Mouse (Mus musculus): ENCODE measurements at regions not wholly inside any gene's neighbourhood (a gene's known extent, or its start where the extent isn't known, plus 50 kb on each side); places are given as distances from the start of the nearest gene placed in this dataset.

DNA sequence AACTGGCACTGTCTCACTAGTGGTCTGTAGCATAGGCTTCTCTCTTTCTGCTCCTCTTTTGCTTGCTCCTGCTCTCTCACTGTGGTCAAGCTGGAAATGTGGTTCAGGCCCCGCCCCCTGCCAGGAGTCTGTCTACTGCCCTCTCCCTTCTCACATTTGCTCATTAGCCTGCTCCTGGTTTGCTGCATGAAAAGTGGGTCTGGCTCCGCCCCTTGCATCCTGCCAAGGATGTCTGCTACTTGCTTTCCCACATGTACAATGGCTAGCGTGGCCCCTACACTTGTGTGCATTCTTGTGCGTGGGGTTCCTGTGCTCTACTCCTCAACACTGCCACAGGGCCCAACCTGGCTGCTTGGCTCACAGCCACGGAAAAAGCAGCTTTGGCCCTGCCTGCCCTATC, 326.7 kb upstream of the Chrm3 start:
- no peaks in the 10 kb centered on the region for H3K27me3 ChIP-seq (ENCODE audit: control insufficient read depth, insufficient read depth, low read length)
- H3K27ac ChIP-seq (ENCODE audit: low read depth, low read length) = no peak overlapping the region
- H3K4me3 ChIP-seq (ENCODE audit: low read depth, low read length) = no peak overlapping the region
- no peak overlapping the region for H3K9ac ChIP-seq (ENCODE audit: low read depth, low read length)
- H3K36me3 ChIP-seq (ENCODE audit: control insufficient read depth, insufficient read depth, low read length) = no peaks in the 10 kb centered on the region
- no peak for DNase-seq (ENCODE audit: low spot score)
- no peaks in the 10 kb centered on the region for H3K4me1 ChIP-seq (replicated peaks; ENCODE audit: control insufficient read depth, insufficient read depth, low read length)
- no peaks in the 10 kb centered on the region for H3K9me3 ChIP-seq (ENCODE audit: control insufficient read depth, low read length)
- H3K4me2 ChIP-seq (replicated peaks; ENCODE audit: low read depth, low read length) = no peak overlapping the region
- 70% methylated on average over 5 of the region's 5 CpGs for WGBS
- no peak for ATAC-seq (ENCODE audit: low FRiP score)

DNA sequence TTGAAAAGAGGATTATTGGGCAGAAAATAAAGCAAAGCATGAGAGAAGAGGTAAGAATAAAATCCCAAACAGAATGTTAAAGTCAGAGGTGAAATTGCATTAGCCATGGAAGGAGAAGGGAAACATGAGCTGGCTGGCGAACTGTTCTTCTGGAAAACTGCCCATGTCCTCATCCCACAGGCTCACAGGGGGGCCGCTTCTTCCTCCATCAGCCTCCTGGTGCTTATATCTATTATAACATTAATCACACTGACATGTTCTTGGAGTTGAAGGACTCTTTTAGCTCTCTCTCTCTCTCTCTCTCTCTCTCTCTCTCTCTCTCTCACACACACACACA, 293.4 kb upstream of the Chrm3 start:
- WGBS = 58% methylated on average over 2 of the region's 2 CpGs
- Histone ChIP-seq H3K9me3 (ENCODE audit: control insufficient read depth, low read length) (no peaks in the 10 kb centered on the region), H3K4me2 (replicated peaks; ENCODE audit: low read depth, low read length) (no peak overlapping the region), H3K27ac (ENCODE audit: low read depth, low read length) (no peak overlapping the region), H3K4me3 (ENCODE audit: low read depth, low read length) (no peak overlapping the region), H3K4me1 (replicated peaks; ENCODE audit: control insufficient read depth, insufficient read depth, low read length) (no peaks in the 10 kb centered on the region), H3K36me3 (ENCODE audit: control insufficient read depth, insufficient read depth, low read length) (no peaks in the 10 kb centered on the region), H3K9ac (ENCODE audit: low read depth, low read length) (no peak overlapping the region), H3K27me3 (ENCODE audit: control insufficient read depth, insufficient read depth, low read length) (no peaks in the 10 kb centered on the region)
- DNase-seq (ENCODE audit: low spot score) (no peak), ATAC-seq (ENCODE audit: low FRiP score) (no peak)

DNA sequence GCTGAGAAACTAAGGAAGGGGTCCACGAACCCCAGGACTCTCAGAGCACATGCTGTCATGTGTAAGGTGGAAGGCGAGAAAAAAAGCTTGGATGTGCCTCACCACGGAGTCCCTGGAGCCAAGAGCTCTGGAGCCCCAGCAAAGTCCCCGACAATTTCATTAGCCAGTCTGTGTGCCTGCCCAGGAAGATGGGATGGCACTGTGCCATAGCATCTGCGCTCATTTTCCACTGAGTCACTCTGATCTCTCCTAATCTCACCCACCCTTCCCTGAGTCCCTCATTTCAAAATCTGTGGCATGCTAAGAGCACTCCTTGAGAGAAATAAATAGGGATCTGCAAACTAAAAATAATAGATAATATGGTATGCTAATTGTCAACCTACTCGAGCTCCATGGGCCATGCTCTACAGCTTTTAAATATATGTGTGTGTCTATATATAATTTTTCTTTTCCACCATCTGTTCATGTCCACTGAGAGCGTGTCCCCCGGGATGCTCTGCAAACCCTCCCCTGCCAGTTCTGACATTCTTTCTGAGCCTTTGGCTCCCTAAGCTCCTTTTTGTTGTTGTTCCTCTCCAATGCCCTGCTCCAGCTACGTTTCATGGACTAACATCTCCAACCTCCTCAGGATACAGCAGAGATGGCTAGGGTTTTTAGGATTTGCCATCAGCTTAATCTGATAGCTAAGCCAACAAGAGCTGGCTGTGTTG, 292.9 kb upstream of the Chrm3 start:
- H3K36me3 ChIP-seq (ENCODE audit: control insufficient read depth, insufficient read depth, low read length) = no peaks in the 10 kb centered on the region
- H3K4me3 ChIP-seq (ENCODE audit: low read depth, low read length) = no peak overlapping the region
- no peak overlapping the region for H3K9ac ChIP-seq (ENCODE audit: low read depth, low read length)
- H3K4me2 ChIP-seq (replicated peaks; ENCODE audit: low read depth, low read length) = no peak overlapping the region
- no peaks in the 10 kb centered on the region for H3K27me3 ChIP-seq (ENCODE audit: control insufficient read depth, insufficient read depth, low read length)
- DNase-seq (ENCODE audit: low spot score) (no peak), ATAC-seq (ENCODE audit: low FRiP score) (no peak)
- H3K4me1 ChIP-seq (replicated peaks; ENCODE audit: control insufficient read depth, insufficient read depth, low read length) = no peaks in the 10 kb centered on the region
- WGBS = 75% methylated on average over 9 of the region's 9 CpGs
- no peaks in the 10 kb centered on the region for H3K9me3 ChIP-seq (ENCODE audit: control insufficient read depth, low read length)
- no peak overlapping the region for H3K27ac ChIP-seq (ENCODE audit: low read depth, low read length)

DNA sequence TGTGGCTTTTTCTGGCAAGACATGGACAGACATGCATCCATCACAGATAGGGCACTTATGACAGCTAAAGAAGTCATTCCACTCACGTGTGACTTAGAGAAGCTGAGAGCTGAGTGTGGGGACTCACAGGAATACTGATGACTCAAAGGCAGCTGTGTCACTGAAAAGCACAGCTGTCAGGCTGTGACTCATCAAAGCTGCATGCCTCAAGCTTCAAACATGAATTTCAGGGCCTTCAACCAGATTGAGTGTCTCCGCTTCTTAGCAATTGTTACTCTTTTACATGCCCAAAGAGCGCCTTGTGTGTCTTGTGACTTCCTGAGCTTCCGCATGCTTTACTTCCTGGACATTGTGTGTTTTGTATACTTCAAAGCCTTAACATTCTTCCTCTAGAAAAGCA, 276.2 kb upstream of the Chrm3 start:
- H3K4me1 ChIP-seq (replicated peaks; ENCODE audit: control insufficient read depth, insufficient read depth, low read length) = no peaks in the 10 kb centered on the region
- H3K27ac ChIP-seq (ENCODE audit: low read depth, low read length) = no peak overlapping the region
- no peaks in the 10 kb centered on the region for H3K9me3 ChIP-seq (ENCODE audit: control insufficient read depth, low read length)
- ATAC-seq (ENCODE audit: low FRiP score) (0 out of 2 replicates have a peak, but pooled peaks have one; percentile 27), DNase-seq (ENCODE audit: low spot score) (no peak)
- H3K4me3 ChIP-seq (ENCODE audit: low read depth, low read length) = no peak overlapping the region
- H3K36me3 ChIP-seq (ENCODE audit: control insufficient read depth, insufficient read depth, low read length) = no peaks in the 10 kb centered on the region
- no peak overlapping the region for H3K4me2 ChIP-seq (replicated peaks; ENCODE audit: low read depth, low read length)
- WGBS = 80% methylated on average over 4 of the region's 4 CpGs
- H3K27me3 ChIP-seq (ENCODE audit: control insufficient read depth, insufficient read depth, low read length) = no peaks in the 10 kb centered on the region
- no peak overlapping the region for H3K9ac ChIP-seq (ENCODE audit: low read depth, low read length)

DNA sequence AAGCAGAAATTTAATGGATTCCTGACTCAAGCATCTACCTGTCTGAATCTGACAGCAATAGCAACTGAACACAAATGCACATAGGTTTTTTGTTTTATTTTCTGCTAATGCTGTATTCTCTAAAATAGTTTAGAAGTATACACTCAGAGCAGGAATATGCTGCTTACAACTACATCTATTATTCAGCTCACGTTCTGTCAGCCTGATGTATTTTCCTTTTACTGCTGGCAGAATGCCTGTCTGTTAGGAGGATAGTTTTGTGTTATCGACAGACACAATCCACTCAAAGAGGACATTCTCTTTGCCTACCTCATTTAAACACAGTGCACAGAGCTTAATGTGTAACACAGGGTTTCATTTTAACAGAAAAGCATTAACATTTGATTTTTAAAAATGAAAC, 269.8 kb upstream of the Chrm3 start:
- Histone ChIP-seq H3K36me3 (ENCODE audit: control insufficient read depth, insufficient read depth, low read length) (no peaks in the 10 kb centered on the region), H3K9ac (ENCODE audit: low read depth, low read length) (no peak overlapping the region), H3K4me2 (replicated peaks; ENCODE audit: low read depth, low read length) (no peak overlapping the region), H3K27me3 (ENCODE audit: control insufficient read depth, insufficient read depth, low read length) (no peaks in the 10 kb centered on the region), H3K9me3 (ENCODE audit: control insufficient read depth, low read length) (no peaks in the 10 kb centered on the region), H3K4me3 (ENCODE audit: low read depth, low read length) (no peak overlapping the region), H3K27ac (ENCODE audit: low read depth, low read length) (no peak overlapping the region), H3K4me1 (replicated peaks; ENCODE audit: control insufficient read depth, insufficient read depth, low read length) (no peaks in the 10 kb centered on the region)
- ATAC-seq (ENCODE audit: low FRiP score) (no peak), DNase-seq (ENCODE audit: low spot score) (no peak)
- 85% methylated on average over 2 of the region's 2 CpGs for WGBS

DNA sequence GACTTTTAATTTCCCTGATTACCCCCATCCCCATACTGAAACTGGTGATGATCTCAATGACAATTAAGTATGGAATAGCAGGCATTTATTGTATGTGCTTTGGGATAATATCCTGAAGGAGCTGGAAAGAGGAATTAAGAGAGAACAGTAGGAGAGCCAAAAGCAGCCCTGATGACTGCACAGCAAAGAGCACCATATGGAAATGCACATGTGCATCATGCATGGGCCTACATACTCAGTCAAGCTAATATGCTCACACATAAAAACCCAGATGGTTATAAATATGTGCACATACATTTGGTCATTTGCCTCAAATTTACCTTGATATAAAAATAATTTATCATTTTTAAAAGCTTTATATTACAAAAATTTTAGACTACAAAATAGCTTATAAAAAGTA, 259.0 kb upstream of the Chrm3 start:
- no peak for DNase-seq (ENCODE audit: low spot score)
- H3K4me3 ChIP-seq (ENCODE audit: low read depth, low read length) = no peak overlapping the region
- ATAC-seq (ENCODE audit: low FRiP score) = no peak
- H3K4me2 ChIP-seq (replicated peaks; ENCODE audit: low read depth, low read length) = no peak overlapping the region
- H3K36me3 ChIP-seq (ENCODE audit: control insufficient read depth, insufficient read depth, low read length) = no peaks in the 10 kb centered on the region
- no peak overlapping the region for H3K9ac ChIP-seq (ENCODE audit: low read depth, low read length)
- no peaks in the 10 kb centered on the region for H3K4me1 ChIP-seq (replicated peaks; ENCODE audit: control insufficient read depth, insufficient read depth, low read length)
- no peaks in the 10 kb centered on the region for H3K9me3 ChIP-seq (ENCODE audit: control insufficient read depth, low read length)
- H3K27me3 ChIP-seq (ENCODE audit: control insufficient read depth, insufficient read depth, low read length) = no peaks in the 10 kb centered on the region
- no peak overlapping the region for H3K27ac ChIP-seq (ENCODE audit: low read depth, low read length)

DNA sequence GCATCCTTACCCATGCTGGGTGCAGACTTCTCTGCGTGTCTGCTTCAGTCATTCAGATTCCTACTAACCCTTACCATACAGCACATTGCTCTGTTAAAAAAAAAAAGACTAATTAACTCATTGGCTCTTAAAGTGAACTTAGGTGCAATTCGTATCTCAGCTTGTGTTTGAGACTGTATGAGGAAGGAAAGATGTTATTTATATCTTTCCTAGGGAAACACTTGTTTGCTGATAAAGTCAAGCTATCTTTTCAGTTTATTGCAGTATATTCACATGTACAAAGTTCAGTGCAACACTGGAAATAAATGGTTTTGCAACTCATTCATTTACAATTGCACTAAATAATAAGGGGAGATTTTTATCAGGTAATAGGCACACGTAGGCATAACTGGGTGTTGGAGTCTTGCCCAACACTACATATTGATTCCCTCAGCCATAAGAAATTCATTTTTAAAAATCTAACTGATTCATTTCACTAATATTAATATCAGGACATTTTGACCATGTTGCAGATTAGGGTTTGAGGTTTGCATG, 257.8 kb upstream of the Chrm3 start:
- Histone ChIP-seq H3K4me1 (replicated peaks; ENCODE audit: control insufficient read depth, insufficient read depth, low read length) (no peaks in the 10 kb centered on the region), H3K4me3 (ENCODE audit: low read depth, low read length) (no peak overlapping the region), H3K4me2 (replicated peaks; ENCODE audit: low read depth, low read length) (no peak overlapping the region), H3K9ac (ENCODE audit: low read depth, low read length) (no peak overlapping the region), H3K27ac (ENCODE audit: low read depth, low read length) (no peak overlapping the region), H3K36me3 (ENCODE audit: control insufficient read depth, insufficient read depth, low read length) (no peaks in the 10 kb centered on the region), H3K27me3 (ENCODE audit: control insufficient read depth, insufficient read depth, low read length) (no peaks in the 10 kb centered on the region), H3K9me3 (ENCODE audit: control insufficient read depth, low read length) (no peaks in the 10 kb centered on the region)
- ATAC-seq (ENCODE audit: low FRiP score) = no peak
- 81% methylated on average over 3 of the region's 3 CpGs for WGBS
- DNase-seq (ENCODE audit: low spot score) = no peak

DNA sequence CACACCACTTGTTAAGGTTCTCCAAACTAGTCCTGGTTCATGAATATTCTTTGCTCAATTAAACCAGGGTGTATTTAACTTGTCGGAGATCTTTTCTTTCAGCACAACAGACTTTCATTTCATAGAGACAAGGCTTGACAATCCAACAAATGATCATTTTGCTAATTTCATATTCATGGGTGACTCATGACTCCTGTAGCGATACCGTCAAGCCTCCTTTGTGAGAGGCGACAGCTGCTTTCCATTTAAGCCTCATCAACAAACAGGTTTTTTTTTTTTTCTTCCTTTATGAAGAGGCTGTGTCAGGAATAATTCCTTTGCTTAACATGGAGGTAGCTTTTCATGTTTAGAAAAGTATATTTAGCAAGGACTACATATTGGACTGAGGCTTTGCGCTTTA, 214.3 kb upstream of the Chrm3 start:
- no peak overlapping the region for H3K4me3 ChIP-seq (ENCODE audit: low read depth, low read length)
- no peak overlapping the region for H3K27ac ChIP-seq (ENCODE audit: low read depth, low read length)
- H3K27me3 ChIP-seq (ENCODE audit: control insufficient read depth, insufficient read depth, low read length) = no peaks in the 10 kb centered on the region
- 73% methylated on average over 5 of the region's 5 CpGs for WGBS
- no peaks in the 10 kb centered on the region for H3K36me3 ChIP-seq (ENCODE audit: control insufficient read depth, insufficient read depth, low read length)
- no peaks in the 10 kb centered on the region for H3K9me3 ChIP-seq (ENCODE audit: control insufficient read depth, low read length)
- DNase-seq (ENCODE audit: low spot score) = no peak
- H3K4me1 ChIP-seq (replicated peaks; ENCODE audit: control insufficient read depth, insufficient read depth, low read length) = no peaks in the 10 kb centered on the region
- no peak overlapping the region for H3K4me2 ChIP-seq (replicated peaks; ENCODE audit: low read depth, low read length)
- no peak overlapping the region for H3K9ac ChIP-seq (ENCODE audit: low read depth, low read length)
- ATAC-seq (ENCODE audit: low FRiP score) = no peak

DNA sequence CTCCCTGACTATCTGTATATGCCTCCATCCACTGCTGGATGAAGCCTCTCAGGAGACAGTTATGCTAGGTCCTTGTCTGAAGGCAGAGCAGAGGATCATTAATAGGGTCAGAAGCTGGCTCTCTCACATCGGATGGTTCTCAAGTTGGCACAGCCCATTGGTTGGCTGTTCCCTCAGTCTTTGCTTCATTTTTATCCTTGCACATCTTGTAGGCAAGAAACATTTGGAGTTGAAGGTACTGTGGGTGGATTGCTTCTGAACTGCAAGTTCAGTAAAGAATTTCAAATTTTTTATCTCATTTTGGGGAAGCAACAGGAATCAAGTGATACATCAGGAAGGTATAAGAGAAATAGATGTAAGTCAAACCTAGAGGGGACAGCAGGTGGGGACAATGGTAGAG, 206.2 kb upstream of the Chrm3 start:
- 95% methylated on average over 1 of the region's 1 CpGs for WGBS
- DNase-seq (ENCODE audit: low spot score) (no peak), ATAC-seq (ENCODE audit: low FRiP score) (no peak)
- Histone ChIP-seq H3K4me1 (replicated peaks; ENCODE audit: control insufficient read depth, insufficient read depth, low read length) (no peaks in the 10 kb centered on the region), H3K4me3 (ENCODE audit: low read depth, low read length) (no peak overlapping the region), H3K9me3 (ENCODE audit: control insufficient read depth, low read length) (no peaks in the 10 kb centered on the region), H3K36me3 (ENCODE audit: control insufficient read depth, insufficient read depth, low read length) (no peaks in the 10 kb centered on the region), H3K27me3 (ENCODE audit: control insufficient read depth, insufficient read depth, low read length) (no peaks in the 10 kb centered on the region), H3K9ac (ENCODE audit: low read depth, low read length) (no peak overlapping the region), H3K4me2 (replicated peaks; ENCODE audit: low read depth, low read length) (no peak overlapping the region), H3K27ac (ENCODE audit: low read depth, low read length) (no peak overlapping the region)
